Mouse (Mus musculus) E14TG2a.4 (cell line): ENCODE results near the gene Tmod1.

Experiments used
- H3K27me3 ChIP-seq: 2 replicates; pipeline ENCODE4 v1.6.1; 2014; ENCODE audit warnings: low read length, control low read depth; ENCODE audit not compliant: insufficient read depth
- H3K36me3 ChIP-seq: 2 replicates; pipeline ENCODE4 v1.6.1; 2014; ENCODE audit warnings: low read length, control low read depth; ENCODE audit not compliant: insufficient read depth
- H3K4me1 ChIP-seq: replicated peaks from 2 replicates; pipeline ENCODE4 v1.6.1; 2014; ENCODE audit warnings: low read depth, low read length, control low read depth
- H3K4me3 ChIP-seq: replicated peaks from 2 replicates; pipeline ENCODE4 v1.5.1; 2014; ENCODE audit warnings: mild to moderate bottlenecking, low read length
- H3K9me3 ChIP-seq: 2 replicates; pipeline ENCODE4 v1.6.1; 2014; ENCODE audit warnings: low read length, control low read depth
- CTCF ChIP-seq: conservative IDR thresholded peaks from 2 replicates; pipeline ENCODE4 v1.5.1; 2014; ENCODE audit warnings: low read length
- NANOG ChIP-seq: IDR thresholded peaks from 2 replicates; pipeline ENCODE4 v1.6.1; 2014; ENCODE audit warnings: borderline replicate concordance, low read length, mixed read lengths
- POU5F1 ChIP-seq: IDR thresholded peaks from 2 replicates; pipeline ENCODE4 v1.6.1; 2014; ENCODE audit warnings: low read length, borderline replicate concordance

The Tmod1 gene

DNA sequence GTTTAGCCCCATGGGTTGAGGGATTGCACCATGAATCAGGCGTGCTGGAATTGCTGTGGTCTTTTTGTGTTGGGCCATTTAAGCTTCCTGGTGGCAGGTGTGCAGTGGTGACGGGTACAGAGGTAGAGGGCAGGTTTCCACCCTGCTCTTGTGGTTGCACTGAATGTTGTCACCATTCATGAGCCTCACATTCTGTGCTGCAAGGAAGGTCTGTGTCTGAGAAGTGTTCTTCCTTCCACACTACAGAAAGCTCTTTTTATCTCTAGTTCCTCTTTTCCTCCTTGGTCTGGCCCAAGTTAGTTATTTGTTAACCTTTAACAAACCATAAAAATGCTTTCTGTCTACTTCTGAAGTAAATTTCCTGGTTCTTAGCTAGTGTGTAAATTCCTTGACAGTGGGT lies 125.3 kb downstream of the Tmod1 start:
- no peaks in the 10 kb centered on the region for H3K9me3 ChIP-seq
- no peak for TF ChIP-seq POU5F1
- TF ChIP-seq CTCF: no peak
- TF ChIP-seq NANOG: no peak
- H3K36me3 ChIP-seq: peaks cover 97% of the 10 kb centered on the region
- no peaks in the 10 kb centered on the region for H3K27me3 ChIP-seq
- H3K4me3 ChIP-seq: no peak overlapping the region
- H3K4me1 ChIP-seq: no peaks in the 10 kb centered on the region
